Mouse (Mus musculus) cortical plate, adult 2 months (tissue): Measurements from ENCODE around the gene Cpped1.

ENCODE experiments used
- CTCF ChIP-seq: fragments of 200-500 bp; IDR thresholded peaks from 2 replicates; pipeline ENCODE4 v1.5.1; 2011; ENCODE audit warnings: mild to moderate bottlenecking, control low read depth, low read length; ENCODE audit not compliant: insufficient read depth; ENCODE audit errors: extremely low read depth
- POLR2A ChIP-seq: fragments of 200-500 bp; IDR thresholded peaks from 2 replicates; pipeline ENCODE4 v1.6.1; 2011; ENCODE audit warnings: mild to moderate bottlenecking, low read length, control low read depth; ENCODE audit not compliant: insufficient read depth; ENCODE audit errors: extremely low read depth

DNA sequence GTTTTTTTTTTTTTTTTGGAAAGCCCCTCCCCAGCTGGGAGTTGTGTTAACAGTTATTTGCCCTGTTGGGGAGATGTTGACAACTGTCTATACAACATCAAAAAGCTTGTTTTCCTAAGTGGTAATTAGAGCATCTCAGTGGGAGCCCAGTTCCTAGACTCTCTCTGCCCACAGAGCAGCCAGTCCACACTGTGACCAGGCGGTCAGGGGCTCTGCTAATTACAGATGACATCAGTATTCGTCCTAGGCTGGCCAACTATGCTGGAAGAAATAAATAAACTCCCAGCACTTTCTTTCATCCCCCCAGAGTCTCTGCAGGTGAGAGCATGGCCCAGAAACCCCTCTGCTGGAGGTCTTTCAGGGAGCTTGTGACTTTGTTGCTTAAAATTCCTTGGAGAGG is 115.9 kb downstream of the Cpped1 start:
- no peak for TF ChIP-seq POLR2A
- TF ChIP-seq CTCF = no peak
